Mouse (Mus musculus) heart, embryonic 10.5 days (tissue): ENCODE measurements around the gene Amz2. TPM values are rescaled to one million over a fixed set of nuclear protein-coding genes. Genes with fewer than 3 reads are reported as not detected.
A peak's percentile ranks its signal among the peaks of the same experiment; 100 is the strongest.

ENCODE experiments used
- DNase-seq: peaks from one replicate; pipeline ENCODE4 v3.0.0-alpha.2; 2017; ENCODE audit warnings: low spot score
- H3K27ac ChIP-seq: fragments of 300-500 bp; sonication (generic); 2 replicates; pipeline ENCODE4 v1.5.1; 2016; ENCODE audit warnings: mild to moderate bottlenecking
- H3K27me3 ChIP-seq: fragments of 300-500 bp; sonication (generic); 2 replicates; pipeline ENCODE4 v1.6.1; 2016; ENCODE audit warnings: mild to moderate bottlenecking; ENCODE audit not compliant: poor library complexity, insufficient read depth, severe bottlenecking
- H3K36me3 ChIP-seq: fragments of 300-500 bp; sonication (generic); 2 replicates; pipeline ENCODE4 v1.6.1; 2016; ENCODE audit warnings: mild to moderate bottlenecking, moderate library complexity
- H3K4me1 ChIP-seq: fragments of 300-500 bp; sonication (generic); 2 replicates; pipeline ENCODE4 v1.6.1; 2016; ENCODE audit warnings: mild to moderate bottlenecking
- H3K4me3 ChIP-seq: fragments of 300-500 bp; sonication (generic); 2 replicates; pipeline ENCODE4 v1.5.1; 2016; ENCODE audit warnings: mild to moderate bottlenecking, moderate library complexity
- H3K9me3 ChIP-seq: fragments of 300-500 bp; sonication (generic); 2 replicates; pipeline ENCODE4 v1.6.1; 2016; ENCODE audit warnings: mild to moderate bottlenecking, moderate library complexity
- WGBS: fragments of 180-500 bp; shearing (Covaris S2); methylation state at CpG from one replicate; pipeline ENCODE4 v1.1.7; 2016; 5-methylcytosine and 5-hydroxymethylcytosine counted together
- polyA plus RNA-seq: library from polyadenylated mRNA; unstranded; fragments of >200 nt; fragmentation: Nextera tagmentation; extraction: Ambion mirVana; gene quantifications from 2 replicates; pipeline ENCODE4 v1.2.1, GENCODE M21; 2016

Amz2 gene
- polyA plus RNA-seq: 35.4 and 37.1 TPM in 2 replicates

GRCm38 (mm10) chr11:109425392-109426271 is at the start of gene Amz2:
Amz2 (plus strand) TSS chr11:109425946.
- DNase-seq: peak; percentile 100
- WGBS: under 1% methylated on average over 65 of the region's 65 CpGs
- Histone ChIP-seq H3K4me3 (peak within 1 kb of the TSS; percentile 73), H3K36me3 (peaks cover 24% of the 10 kb centered on the region), H3K27ac (peak within 1 kb of the TSS; percentile 92), H3K9me3 (no peaks in the 10 kb centered on the region), H3K4me1 (peaks cover 13% of the 10 kb centered on the region), H3K27me3 (no peaks in the 10 kb centered on the region)

GRCm38 (mm10) chr11:109376484-109377143 is 49.1 kb upstream of the Amz2 start:
- 48% methylated on average over 7 of the region's 7 CpGs for WGBS

GRCm38 (mm10) chr11:109377477-109377876 is 48.3 kb upstream of the Amz2 start:
- 66% methylated on average over 10 of the region's 10 CpGs for WGBS
- Histone ChIP-seq H3K4me1 (peaks cover 43% of the 10 kb centered on the region), H3K9me3 (no peaks in the 10 kb centered on the region), H3K36me3 (peaks cover 9% of the 10 kb centered on the region; the same call in 1 of the 2 replicates), H3K4me3 (no peak overlapping the region), H3K27me3 (no peaks in the 10 kb centered on the region), H3K27ac (peak overlapping the region; percentile 70; the same call in 1 of the 2 replicates)
- no peak for DNase-seq

More at GRCm38 (mm10) chr11:109376484-109377143, 49.1 kb upstream of the Amz2 start:
- Histone ChIP-seq H3K9me3 (no peaks in the 10 kb centered on the region), H3K27me3 (no peaks in the 10 kb centered on the region), H3K36me3 (peaks cover 9% of the 10 kb centered on the region; the same call in 1 of the 2 replicates), H3K27ac (peak overlapping the region; percentile 70; the same call in 1 of the 2 replicates), H3K4me1 (peaks cover 48% of the 10 kb centered on the region), H3K4me3 (no peak overlapping the region)
- DNase-seq: no peak

GRCm38 (mm10) chr11:109378051-109378450 is 47.7 kb upstream of the Amz2 start:
- no peak overlapping the region for H3K4me3 ChIP-seq
- H3K27ac ChIP-seq: no peak overlapping the region
- no peaks in the 10 kb centered on the region for H3K9me3 ChIP-seq
- no peaks in the 10 kb centered on the region for H3K27me3 ChIP-seq
- DNase-seq: no peak
- H3K36me3 ChIP-seq: peaks cover 9% of the 10 kb centered on the region; the same call in 1 of the 2 replicates
- peaks cover 43% of the 10 kb centered on the region for H3K4me1 ChIP-seq
- WGBS: 60% methylated on average over 7 of the region's 7 CpGs

- no peak for DNase-seq
- Histone ChIP-seq H3K9me3 (no peaks in the 10 kb centered on the region), H3K4me3 (no peak overlapping the region), H3K4me1 (peaks cover 49% of the 10 kb centered on the region), H3K36me3 (0 out of 2 replicates have a peak, but pooled peaks cover 2% of the 10 kb centered on the region), H3K27me3 (no peaks in the 10 kb centered on the region), H3K27ac (no peak overlapping the region)
- WGBS: 77% methylated on average over 5 of the region's 5 CpGs
These were observed 45.1 kb upstream of the Amz2 start for GRCm38 (mm10) chr11:109380662-109381061.

GRCm38 (mm10) chr11:109385296-109385695 is 40.5 kb upstream of the Amz2 start:
- Histone ChIP-seq H3K36me3 (no peaks in the 10 kb centered on the region), H3K27ac (no peak overlapping the region), H3K27me3 (no peaks in the 10 kb centered on the region), H3K4me3 (no peak overlapping the region), H3K9me3 (no peaks in the 10 kb centered on the region), H3K4me1 (peaks cover 37% of the 10 kb centered on the region)
- 88% methylated on average over 8 of the region's 8 CpGs for WGBS
- no peak for DNase-seq

GRCm38 (mm10) chr11:109389046-109389445 is 36.7 kb upstream of the Amz2 start:
- 89% methylated on average over 5 of the region's 5 CpGs for WGBS
- Histone ChIP-seq H3K9me3 (no peaks in the 10 kb centered on the region), H3K4me1 (peaks cover 40% of the 10 kb centered on the region), H3K4me3 (no peak overlapping the region), H3K36me3 (peaks cover 11% of the 10 kb centered on the region; the same call in 1 of the 2 replicates), H3K27ac (no peak overlapping the region), H3K27me3 (no peaks in the 10 kb centered on the region)
- no peak for DNase-seq

- WGBS: 90% methylated on average over 7 of the region's 7 CpGs
- H3K27ac ChIP-seq: no peak overlapping the region
- no peaks in the 10 kb centered on the region for H3K9me3 ChIP-seq
- peaks cover 25% of the 10 kb centered on the region for H3K4me1 ChIP-seq
- no peaks in the 10 kb centered on the region for H3K27me3 ChIP-seq
- no peak overlapping the region for H3K4me3 ChIP-seq
- peaks cover 22% of the 10 kb centered on the region for H3K36me3 ChIP-seq
- DNase-seq: no peak
These were observed 34.5 kb upstream of the Amz2 start for GRCm38 (mm10) chr11:109391200-109391599.

GRCm38 (mm10) chr11:109391760-109392159 is 34.0 kb upstream of the Amz2 start:
- no peak for DNase-seq
- H3K27ac ChIP-seq: no peak overlapping the region
- 72% methylated on average over 7 of the region's 7 CpGs for WGBS
- H3K27me3 ChIP-seq: no peaks in the 10 kb centered on the region
- no peaks in the 10 kb centered on the region for H3K9me3 ChIP-seq
- peaks cover 22% of the 10 kb centered on the region for H3K4me1 ChIP-seq
- peaks cover 28% of the 10 kb centered on the region for H3K36me3 ChIP-seq
- H3K4me3 ChIP-seq: no peak overlapping the region

GRCm38 (mm10) chr11:109392601-109393000 is 33.1 kb upstream of the Amz2 start:
- DNase-seq: no peak
- H3K36me3 ChIP-seq: peaks cover 36% of the 10 kb centered on the region
- H3K4me3 ChIP-seq: no peak overlapping the region
- 80% methylated on average over 9 of the region's 9 CpGs for WGBS
- no peaks in the 10 kb centered on the region for H3K27me3 ChIP-seq
- H3K4me1 ChIP-seq: peaks cover 14% of the 10 kb centered on the region
- H3K27ac ChIP-seq: no peak overlapping the region
- no peaks in the 10 kb centered on the region for H3K9me3 ChIP-seq

GRCm38 (mm10) chr11:109394758-109395157 is 31.0 kb upstream of the Amz2 start:
- DNase-seq: no peak
- Histone ChIP-seq H3K27me3 (no peaks in the 10 kb centered on the region), H3K4me1 (peaks cover 5% of the 10 kb centered on the region; the same call in 1 of the 2 replicates), H3K9me3 (no peaks in the 10 kb centered on the region), H3K4me3 (no peak overlapping the region), H3K27ac (no peak overlapping the region), H3K36me3 (peaks cover 54% of the 10 kb centered on the region)
- 84% methylated on average over 9 of the region's 9 CpGs for WGBS

- H3K4me1 ChIP-seq: peaks cover 5% of the 10 kb centered on the region; the same call in 1 of the 2 replicates
These were observed 30.5 kb upstream of the Amz2 start for GRCm38 (mm10) chr11:109395291-109395690.

GRCm38 (mm10) chr11:109406431-109406830 is 19.3 kb upstream of the Amz2 start:
- H3K4me1 ChIP-seq: no peaks in the 10 kb centered on the region
- no peak for DNase-seq
- WGBS: 82% methylated on average over 5 of the region's 5 CpGs
- no peaks in the 10 kb centered on the region for H3K9me3 ChIP-seq
- no peak overlapping the region for H3K27ac ChIP-seq
- H3K36me3 ChIP-seq: no peaks in the 10 kb centered on the region
- no peaks in the 10 kb centered on the region for H3K27me3 ChIP-seq
- no peak overlapping the region for H3K4me3 ChIP-seq

More at GRCm38 (mm10) chr11:109395291-109395690, 30.5 kb upstream of the Amz2 start:
- DNase-seq: no peak
- Histone ChIP-seq H3K27me3 (no peaks in the 10 kb centered on the region), H3K27ac (no peak overlapping the region), H3K9me3 (no peaks in the 10 kb centered on the region), H3K4me3 (no peak overlapping the region), H3K36me3 (peaks cover 54% of the 10 kb centered on the region)
- WGBS: 93% methylated on average over 9 of the region's 9 CpGs
